Mouse (Mus musculus): ENCODE data around the gene Smcr8. TPM values are rescaled to one million over a fixed set of nuclear protein-coding genes. Genes with fewer than 3 reads are reported as not detected.
"Not testable (repeated sequence)": the region's sequence is repeated elsewhere in the genome, so short reads cannot be mapped to it uniquely, and the experiment has no call there.

The Smcr8 gene
- polyA plus RNA-seq, 1 experiment from 2014 or later = 11.0 TPM

- H3K4me2 ChIP-seq = no peak overlapping the region
- no peak overlapping the region for H3K9ac ChIP-seq
- H3K9me3 ChIP-seq = no peaks in the 10 kb centered on the region
- WGBS = 88% methylated on average over 2 of the region's 2 CpGs
- no peaks in the 10 kb centered on the region for H3K27me3 ChIP-seq
- no peak for ATAC-seq (ENCODE audit: low FRiP score)
- no peak overlapping the region for H3K4me3 ChIP-seq (replicated peaks)
- H3K27ac ChIP-seq = no peak overlapping the region
- H3K4me1 ChIP-seq = no peaks in the 10 kb centered on the region; the same call in 1 of the 2 replicates
- H3K36me3 ChIP-seq (replicated peaks) = peaks cover 76% of the 10 kb centered on the region
These were observed 13.1 kb downstream of the Smcr8 start for GRCm38 (mm10) chr11:60790472-60790871.

DNA sequence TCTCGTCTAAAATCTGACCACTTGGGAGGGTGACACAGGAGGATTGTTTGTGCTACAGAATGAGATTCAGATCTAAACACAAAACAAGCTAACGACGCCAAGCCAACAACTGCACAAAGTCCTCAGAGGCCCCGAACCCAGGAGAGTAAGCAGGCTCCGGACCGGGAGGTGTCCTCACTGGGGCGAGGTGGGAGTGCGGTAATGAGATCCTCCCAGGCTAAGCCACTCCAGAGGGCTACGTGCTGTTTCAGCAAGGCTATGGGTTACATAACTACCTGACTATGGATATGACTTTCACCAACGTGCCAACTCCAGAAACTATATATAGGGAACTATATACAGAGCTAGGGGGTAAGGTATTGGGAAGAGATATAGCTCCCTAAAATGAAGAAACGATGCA lies 19.0 kb downstream of the Smcr8 start:
- Histone ChIP-seq H3K36me3 (replicated peaks) (peaks cover 79% of the 10 kb centered on the region), H3K4me2 (no peak overlapping the region), H3K9me3 (no peaks in the 10 kb centered on the region), H3K27ac (no peak overlapping the region), H3K9ac (no peak overlapping the region), H3K4me3 (replicated peaks) (no peak overlapping the region), H3K4me1 (no peaks in the 10 kb centered on the region), H3K27me3 (no peaks in the 10 kb centered on the region)
- ATAC-seq (ENCODE audit: low FRiP score) = no peak
- 91% methylated on average over 11 of the region's 11 CpGs for WGBS

GRCm38 (mm10) chr11:60799977-60800376 lies 22.7 kb downstream of the Smcr8 start:
- Histone ChIP-seq H3K27me3 (no peaks in the 10 kb centered on the region), H3K4me3 (replicated peaks) (no peak overlapping the region), H3K36me3 (replicated peaks) (peaks cover 63% of the 10 kb centered on the region), H3K9me3 (no peaks in the 10 kb centered on the region), H3K4me2 (no peak overlapping the region), H3K9ac (no peak overlapping the region), H3K27ac (no peak overlapping the region), H3K4me1 (no peaks in the 10 kb centered on the region)
- whole genome bisulfite sequencing = 85% methylated on average over 4 of the region's 4 CpGs
- ATAC-seq (ENCODE audit: low FRiP score) = no peak

GRCm38 (mm10) chr11:60800892-60801291 lies 23.6 kb downstream of the Smcr8 start:
- Histone ChIP-seq H3K4me2 (no peak overlapping the region), H3K9me3 (no peaks in the 10 kb centered on the region), H3K27me3 (no peaks in the 10 kb centered on the region), H3K9ac (no peak overlapping the region), H3K36me3 (replicated peaks) (peaks cover 61% of the 10 kb centered on the region), H3K4me1 (no peaks in the 10 kb centered on the region), H3K27ac (no peak overlapping the region), H3K4me3 (replicated peaks) (no peak overlapping the region)
- 88% methylated on average over 1 of the region's 1 CpGs for WGBS
- ATAC-seq (ENCODE audit: low FRiP score) = no peak

DNA sequence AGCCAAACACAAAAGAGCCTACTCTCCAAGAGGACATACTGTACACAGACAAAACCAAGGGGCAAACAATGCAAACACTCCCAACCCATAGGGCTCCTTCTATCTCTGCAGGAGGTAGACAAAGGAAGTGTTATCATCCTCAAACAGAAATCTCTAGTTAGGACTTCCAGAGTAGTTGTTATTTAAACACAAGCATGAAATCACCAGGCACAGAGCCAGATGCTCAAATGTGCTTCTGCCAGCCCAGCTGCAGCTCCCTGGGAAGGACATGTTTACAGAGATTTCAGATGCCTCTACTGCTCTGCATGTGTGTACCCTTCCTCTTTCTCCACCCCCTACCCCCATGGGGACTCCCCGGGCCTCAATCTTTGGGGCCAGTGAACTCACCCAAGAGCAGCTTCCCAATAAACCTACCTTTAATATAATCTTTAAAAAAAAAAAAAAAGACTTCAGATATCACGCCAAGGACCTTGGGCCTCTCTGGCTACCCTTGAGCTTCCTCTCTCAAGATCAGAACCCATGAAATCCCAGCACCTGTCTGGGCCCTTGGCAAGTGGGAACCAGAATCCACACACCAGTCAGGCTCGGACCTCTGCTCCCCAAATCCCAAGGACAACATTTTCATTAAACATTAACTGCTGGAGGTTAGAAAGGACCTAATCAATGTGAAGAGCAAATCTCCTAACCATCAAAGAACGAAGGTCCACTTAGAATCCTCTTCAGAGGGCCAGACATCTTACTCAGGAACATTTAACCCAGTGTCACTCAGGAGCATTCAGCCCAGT lies 31.2 kb downstream of the Smcr8 start:
- Histone ChIP-seq H3K9ac (no peak overlapping the region), H3K36me3 (replicated peaks) (peaks cover 4% of the 10 kb centered on the region), H3K4me2 (peak overlapping the region; percentile 77; the same call in 1 of the 2 replicates), H3K4me1 (peaks cover 26% of the 10 kb centered on the region), H3K27me3 (no peaks in the 10 kb centered on the region), H3K4me3 (replicated peaks) (no peak overlapping the region; the same call in 1 of the 2 replicates), H3K27ac (no peak overlapping the region), H3K9me3 (no peaks in the 10 kb centered on the region)
- ATAC-seq (ENCODE audit: low FRiP score) = no peak
- WGBS = 83% methylated on average over 4 of the region's 4 CpGs

- Histone ChIP-seq H3K4me3 (replicated peaks) (peak overlapping the region; percentile 49), H3K9ac (peak overlapping the region; percentile 38; the same call in 1 of the 2 replicates), H3K36me3 (replicated peaks) (no peaks in the 10 kb centered on the region), H3K9me3 (no peaks in the 10 kb centered on the region), H3K27me3 (no peaks in the 10 kb centered on the region), H3K4me2 (peak overlapping the region; percentile 77), H3K4me1 (peaks cover 26% of the 10 kb centered on the region), H3K27ac (no peak overlapping the region)
- WGBS = 71% methylated on average over 1 of the region's 1 CpGs
- no peak for ATAC-seq (ENCODE audit: low FRiP score)
These were observed 32.2 kb downstream of the Smcr8 start for GRCm38 (mm10) chr11:60809546-60809945.

DNA sequence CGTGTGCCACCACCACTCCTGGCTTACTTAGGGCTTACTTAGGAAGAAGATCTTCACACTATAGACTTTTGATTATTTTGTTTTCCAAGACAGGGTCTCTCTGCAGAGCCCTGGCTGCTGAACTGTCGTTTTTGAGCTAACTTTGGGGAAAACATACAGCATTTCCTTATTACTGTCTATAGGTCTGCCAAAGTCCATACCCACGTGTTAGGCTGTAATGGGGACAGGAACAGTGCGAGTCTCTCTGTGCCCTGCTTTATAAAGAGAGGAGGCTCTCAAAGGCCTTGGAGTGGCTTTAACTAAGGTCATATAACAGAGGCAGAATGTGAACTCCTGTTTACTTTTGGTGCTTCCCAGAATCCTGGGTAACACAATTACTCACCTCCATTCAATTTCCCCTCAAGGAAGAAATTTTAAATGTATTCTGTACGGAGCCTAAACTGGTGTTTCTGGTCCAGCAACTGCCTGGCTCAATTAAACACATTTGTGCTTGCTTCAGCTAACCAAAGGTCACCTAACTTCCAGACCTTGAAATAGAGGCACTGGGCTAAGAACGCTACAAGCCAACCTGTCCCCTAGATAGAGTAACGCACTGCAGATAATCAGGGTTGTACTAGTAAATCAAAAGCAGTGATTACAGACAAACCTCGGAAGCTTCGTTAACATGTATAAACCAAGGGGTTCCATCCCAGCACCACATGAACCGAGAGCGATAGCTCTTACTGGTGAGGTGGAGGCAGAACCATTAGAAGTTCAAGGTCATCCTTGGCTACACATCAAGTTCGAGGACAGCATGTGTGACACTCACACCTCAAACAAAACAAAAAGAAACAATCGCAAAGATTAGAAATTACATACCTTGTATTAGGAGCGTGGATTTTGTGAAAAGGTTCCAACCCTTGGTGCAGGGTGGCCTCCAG lies 33.0 kb downstream of the Smcr8 start:
- no peaks in the 10 kb centered on the region for H3K27me3 ChIP-seq
- ATAC-seq (ENCODE audit: low FRiP score) = no peak
- WGBS = 15% methylated on average over 14 of the region's 14 CpGs

DNA sequence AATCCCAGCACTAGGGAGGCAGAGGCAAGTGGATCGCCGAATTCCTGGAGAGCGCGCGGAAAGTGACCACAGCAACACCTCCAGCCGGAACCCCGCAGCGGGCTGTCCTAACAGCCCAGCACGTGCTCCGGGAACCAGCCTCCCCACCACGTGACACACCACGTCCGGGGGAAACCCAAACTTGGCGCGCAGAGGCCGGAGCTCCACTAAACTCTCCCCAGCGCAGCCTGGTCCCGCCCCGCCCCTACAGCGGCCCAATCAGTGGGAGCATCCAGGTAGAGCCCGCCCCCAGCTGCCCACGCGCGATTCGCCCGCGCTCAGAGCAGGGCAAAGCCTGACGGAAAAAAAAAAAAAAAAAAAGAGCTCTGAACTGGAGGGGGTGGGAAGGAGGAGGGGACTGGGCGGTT lies 33.7 kb downstream of the Smcr8 start:
- ATAC-seq (ENCODE audit: low FRiP score) = peak; percentile 100
- WGBS = 0% methylated on average over 29 of the region's 29 CpGs
- Histone ChIP-seq H3K9me3 (no peaks in the 10 kb centered on the region), H3K4me2 (peak overlapping the region; percentile 77), H3K27me3 (no peaks in the 10 kb centered on the region), H3K36me3 (replicated peaks) (no peaks in the 10 kb centered on the region), H3K27ac (no peak overlapping the region), H3K4me3 (replicated peaks) (peak overlapping the region; percentile 49), H3K4me1 (peaks cover 26% of the 10 kb centered on the region), H3K9ac (peak overlapping the region; percentile 38; the same call in 1 of the 2 replicates)

More for the DNA sequence above, 33.0 kb downstream of the Smcr8 start:
- no peak overlapping the region for H3K27ac ChIP-seq
- peaks cover 26% of the 10 kb centered on the region for H3K4me1 ChIP-seq
- H3K4me3 ChIP-seq (replicated peaks) = peak overlapping the region; percentile 49
- no peaks in the 10 kb centered on the region for H3K9me3 ChIP-seq
- peak overlapping the region; percentile 77 for H3K4me2 ChIP-seq
- H3K36me3 ChIP-seq (replicated peaks) = no peaks in the 10 kb centered on the region
- peak overlapping the region; percentile 38; the same call in 1 of the 2 replicates for H3K9ac ChIP-seq

GRCm38 (mm10) chr11:60811618-60812017 lies 34.3 kb downstream of the Smcr8 start, which contains the start of gene Shmt1:
Shmt1 (minus strand) TSS chr11:60811718.
- peak within 1 kb of the TSS; percentile 77 for H3K4me2 ChIP-seq
- H3K9me3 ChIP-seq; H3K27ac ChIP-seq; ATAC-seq (ENCODE audit: low FRiP score); H3K36me3 ChIP-seq (replicated peaks); H3K27me3 ChIP-seq: not testable (repeated sequence)
- H3K9ac ChIP-seq = peak within 1 kb of the TSS; percentile 38; the same call in 1 of the 2 replicates
- H3K4me3 ChIP-seq (replicated peaks) = peak within 1 kb of the TSS; percentile 49
- H3K4me1 ChIP-seq = peaks cover 26% of the 10 kb centered on the region
- 38% methylated on average over 6 of the region's 6 CpGs for WGBS

- Histone ChIP-seq H3K9me3 (no peaks in the 10 kb centered on the region), H3K4me3 (replicated peaks) (no peak overlapping the region), H3K4me1 (no peaks in the 10 kb centered on the region), H3K4me2 (no peak overlapping the region), H3K27ac (no peak overlapping the region), H3K36me3 (replicated peaks) (no peaks in the 10 kb centered on the region), H3K9ac (no peak overlapping the region), H3K27me3 (no peaks in the 10 kb centered on the region)
- WGBS = 68% methylated on average over 5 of the region's 5 CpGs
- no peak for ATAC-seq (ENCODE audit: low FRiP score)
These were observed 39.1 kb downstream of the Smcr8 start for GRCm38 (mm10) chr11:60816398-60816797.

- Histone ChIP-seq H3K27ac (no peak overlapping the region), H3K4me3 (replicated peaks) (no peak overlapping the region), H3K9ac (no peak overlapping the region), H3K9me3 (no peaks in the 10 kb centered on the region), H3K4me2 (no peak overlapping the region), H3K36me3 (replicated peaks) (no peaks in the 10 kb centered on the region), H3K4me1 (no peaks in the 10 kb centered on the region), H3K27me3 (peaks cover 6% of the 10 kb centered on the region; the same call in 1 of the 2 replicates)
- no peak for ATAC-seq (ENCODE audit: low FRiP score)
- 80% methylated on average over 2 of the region's 2 CpGs for WGBS
These were observed 46.4 kb downstream of the Smcr8 start for GRCm38 (mm10) chr11:60823771-60824170.

GRCm38 (mm10) chr11:60825191-60825590 lies 47.9 kb downstream of the Smcr8 start:
- ATAC-seq (ENCODE audit: low FRiP score) = no peak
- WGBS = 90% methylated on average over 3 of the region's 3 CpGs
- no peak overlapping the region for H3K4me3 ChIP-seq (replicated peaks)

More at GRCm38 (mm10) chr11:60825191-60825590, 47.9 kb downstream of the Smcr8 start:
- no peaks in the 10 kb centered on the region for H3K36me3 ChIP-seq (replicated peaks)
- H3K9ac ChIP-seq = no peak overlapping the region
- H3K4me1 ChIP-seq = no peaks in the 10 kb centered on the region
- peaks cover 6% of the 10 kb centered on the region; the same call in 1 of the 2 replicates for H3K27me3 ChIP-seq
- H3K4me2 ChIP-seq = no peak overlapping the region
- H3K27ac ChIP-seq = no peak overlapping the region
- no peaks in the 10 kb centered on the region for H3K9me3 ChIP-seq
